Mouse (Mus musculus) kidney, postnatal 14 days (tissue): Measurements from ENCODE around the gene Ift27.
A peak's percentile ranks its signal among the peaks of the same experiment; 100 is the strongest.

Experiments used
- DNase-seq: peaks from one replicate; pipeline ENCODE4 v3.0.0; 2022; ENCODE audit warnings: mixed read lengths

The Ift27 gene

GRCm38 (mm10) chr15:78173972-78174886 lies at the start of gene Ift27:
Gene Ift27, minus strand, starts transcription at chr15:78174107.
- peak; percentile 99 for DNase-seq

GRCm38 (mm10) chr15:78215269-78215668 lies 41.4 kb upstream of the Ift27 start:
- no peak for DNase-seq

- no peak for DNase-seq
Observed at GRCm38 (mm10) chr15:78211367-78211766, 37.5 kb upstream of the Ift27 start.

- no peak for DNase-seq
Observed at GRCm38 (mm10) chr15:78210203-78210602, 36.3 kb upstream of the Ift27 start.

GRCm38 (mm10) chr15:78206312-78206711 lies 32.4 kb upstream of the Ift27 start, which contains the start of gene Pvalb:
Gene Pvalb, minus strand, starts transcription at chr15:78206400.
- DNase-seq = no peak

- DNase-seq = peak; percentile 15
Observed at GRCm38 (mm10) chr15:78205192-78205591, 31.3 kb upstream of the Ift27 start.

GRCm38 (mm10) chr15:78204053-78204847 lies 30.3 kb upstream of the Ift27 start:
- peak; percentile 49 for DNase-seq

GRCm38 (mm10) chr15:78195096-78195880 lies 21.4 kb upstream of the Ift27 start:
- DNase-seq = no peak

GRCm38 (mm10) chr15:78194320-78194719 lies 20.4 kb upstream of the Ift27 start:
- DNase-seq = no peak

- DNase-seq = no peak
Observed at GRCm38 (mm10) chr15:78189636-78190035, 15.7 kb upstream of the Ift27 start.

GRCm38 (mm10) chr15:78188546-78188945 lies 14.6 kb upstream of the Ift27 start:
- no peak for DNase-seq

GRCm38 (mm10) chr15:78186906-78187305 lies 13.0 kb upstream of the Ift27 start:
- DNase-seq = no peak

- no peak for DNase-seq
Observed at GRCm38 (mm10) chr15:78185609-78186008, 11.7 kb upstream of the Ift27 start.

- DNase-seq = peak; percentile 21
Observed at GRCm38 (mm10) chr15:78184855-78185254, 10.9 kb upstream of the Ift27 start.

- DNase-seq = no peak
Observed at GRCm38 (mm10) chr15:78181701-78182405, 7.9 kb upstream of the Ift27 start.

- no peak for DNase-seq
Observed at GRCm38 (mm10) chr15:78179775-78180174, 5.9 kb upstream of the Ift27 start.

- DNase-seq = peak; percentile 72
Observed at GRCm38 (mm10) chr15:78178397-78178796, 4.5 kb upstream of the Ift27 start.

GRCm38 (mm10) chr15:78177257-78177656 lies 3.4 kb upstream of the Ift27 start:
- no peak for DNase-seq

GRCm38 (mm10) chr15:78174887-78175245 lies 959 bp upstream of the Ift27 start:
- no peak for DNase-seq

GRCm38 (mm10) chr15:78172899-78173817 lies 749 bp downstream of the Ift27 start:
- DNase-seq = no peak

- no peak for DNase-seq
Observed at GRCm38 (mm10) chr15:78172256-78172898, 1.5 kb downstream of the Ift27 start.
